Mouse (Mus musculus): ENCODE data around the gene Capza1. TPM values are rescaled to one million over a fixed set of nuclear protein-coding genes. Genes with fewer than 3 reads are reported as not detected.
"Not testable (repeated sequence)": the region's sequence is repeated elsewhere in the genome, so short reads cannot be mapped to it uniquely, and the experiment has no call there.

Capza1 gene
- polyA plus RNA-seq, 1 experiment from 2014 or later, result 196 TPM

GRCm38 (mm10) chr3:104866674-104867073, 2.4 kb upstream of the Capza1 start:
- H3K9me3 ChIP-seq (ENCODE audit: control insufficient read depth, low read depth, low read length); H3K27ac ChIP-seq (ENCODE audit: low read length); H3K4me1 ChIP-seq (ENCODE audit: control insufficient read depth, insufficient read depth, low read length); ATAC-seq (ENCODE audit: insufficient number of reproducible peaks, insufficient read depth, low FRiP score, low read depth); H3K27me3 ChIP-seq (ENCODE audit: control insufficient read depth, insufficient read depth, low read length); H3K4me3 ChIP-seq (ENCODE audit: low read depth, low read length); H3K9ac ChIP-seq (replicated peaks; ENCODE audit: low read depth, low read length): not testable (repeated sequence)
- Histone ChIP-seq H3K36me3 (ENCODE audit: control insufficient read depth, insufficient read depth, low read length) (peaks cover 14% of the 10 kb centered on the region), H3K4me2 (replicated peaks; ENCODE audit: low read depth, low read length) (peak overlapping the region; percentile 68; the same call in 1 of the 2 replicates)

- under 1% methylated on average over 12 of the region's 12 CpGs for WGBS
- ATAC-seq (ENCODE audit: insufficient number of reproducible peaks, insufficient read depth, low FRiP score, low read depth), result 0 out of 2 replicates have a peak, but pooled peaks have one; percentile 8
These were observed 1.1 kb upstream of the Capza1 start for GRCm38 (mm10) chr3:104865341-104865788.

GRCm38 (mm10) chr3:104864651-104865340, 491 bp upstream of the Capza1 start:
- Histone ChIP-seq H3K27ac (ENCODE audit: low read length) (peak overlapping the region; percentile 97), H3K27me3 (ENCODE audit: control insufficient read depth, insufficient read depth, low read length) (no peaks in the 10 kb centered on the region), H3K9ac (replicated peaks; ENCODE audit: low read depth, low read length) (peak overlapping the region; percentile 88), H3K4me2 (replicated peaks; ENCODE audit: low read depth, low read length) (peak overlapping the region; percentile 68), H3K4me1 (ENCODE audit: control insufficient read depth, insufficient read depth, low read length) (0 out of 2 replicates have a peak, but pooled peaks cover 13% of the 10 kb centered on the region), H3K36me3 (ENCODE audit: control insufficient read depth, insufficient read depth, low read length) (peaks cover 3% of the 10 kb centered on the region), H3K9me3 (ENCODE audit: control insufficient read depth, low read depth, low read length) (no peaks in the 10 kb centered on the region), H3K4me3 (ENCODE audit: low read depth, low read length) (peak overlapping the region; percentile 93)
- peak; percentile 90 for ATAC-seq (ENCODE audit: insufficient number of reproducible peaks, insufficient read depth, low FRiP score, low read depth)
- under 1% methylated on average over 48 of the region's 48 CpGs for WGBS

More at GRCm38 (mm10) chr3:104865341-104865788, 1.1 kb upstream of the Capza1 start:
- no peaks in the 10 kb centered on the region for H3K9me3 ChIP-seq (ENCODE audit: control insufficient read depth, low read depth, low read length)
- H3K27ac ChIP-seq (ENCODE audit: low read length), result peak overlapping the region; percentile 97
- peak overlapping the region; percentile 93 for H3K4me3 ChIP-seq (ENCODE audit: low read depth, low read length)
- H3K27me3 ChIP-seq (ENCODE audit: control insufficient read depth, insufficient read depth, low read length), result no peaks in the 10 kb centered on the region
- H3K4me1 ChIP-seq (ENCODE audit: control insufficient read depth, insufficient read depth, low read length), result 0 out of 2 replicates have a peak, but pooled peaks cover 13% of the 10 kb centered on the region
- peak overlapping the region; percentile 88 for H3K9ac ChIP-seq (replicated peaks; ENCODE audit: low read depth, low read length)
- H3K4me2 ChIP-seq (replicated peaks; ENCODE audit: low read depth, low read length), result peak overlapping the region; percentile 68
- peaks cover 3% of the 10 kb centered on the region for H3K36me3 ChIP-seq (ENCODE audit: control insufficient read depth, insufficient read depth, low read length)

GRCm38 (mm10) chr3:104858560-104858959, 5.7 kb downstream of the Capza1 start:
- H3K27me3 ChIP-seq (ENCODE audit: control insufficient read depth, insufficient read depth, low read length), result no peaks in the 10 kb centered on the region
- 95% methylated on average over 1 of the region's 1 CpGs for WGBS
- H3K4me1 ChIP-seq (ENCODE audit: control insufficient read depth, insufficient read depth, low read length), result 0 out of 2 replicates have a peak, but pooled peaks cover 8% of the 10 kb centered on the region
- H3K9ac ChIP-seq (replicated peaks; ENCODE audit: low read depth, low read length), result no peak overlapping the region
- no peaks in the 10 kb centered on the region for H3K9me3 ChIP-seq (ENCODE audit: control insufficient read depth, low read depth, low read length)
- no peak overlapping the region for H3K27ac ChIP-seq (ENCODE audit: low read length)
- H3K36me3 ChIP-seq (ENCODE audit: control insufficient read depth, insufficient read depth, low read length), result no peaks in the 10 kb centered on the region; the same call in 1 of the 2 replicates
- no peak overlapping the region for H3K4me3 ChIP-seq (ENCODE audit: low read depth, low read length)
- ATAC-seq (ENCODE audit: insufficient number of reproducible peaks, insufficient read depth, low FRiP score, low read depth), result no peak
- H3K4me2 ChIP-seq (replicated peaks; ENCODE audit: low read depth, low read length), result no peak overlapping the region

GRCm38 (mm10) chr3:104856106-104856505, 8.2 kb downstream of the Capza1 start:
- Histone ChIP-seq H3K4me1 (ENCODE audit: control insufficient read depth, insufficient read depth, low read length) (no peaks in the 10 kb centered on the region), H3K4me3 (ENCODE audit: low read depth, low read length) (no peak overlapping the region), H3K9ac (replicated peaks; ENCODE audit: low read depth, low read length) (no peak overlapping the region), H3K27ac (ENCODE audit: low read length) (no peak overlapping the region), H3K36me3 (ENCODE audit: control insufficient read depth, insufficient read depth, low read length) (no peaks in the 10 kb centered on the region; the same call in 1 of the 2 replicates), H3K4me2 (replicated peaks; ENCODE audit: low read depth, low read length) (no peak overlapping the region), H3K9me3 (ENCODE audit: control insufficient read depth, low read depth, low read length) (no peaks in the 10 kb centered on the region), H3K27me3 (ENCODE audit: control insufficient read depth, insufficient read depth, low read length) (no peaks in the 10 kb centered on the region)
- WGBS, result 87% methylated on average over 1 of the region's 1 CpGs
- ATAC-seq (ENCODE audit: insufficient number of reproducible peaks, insufficient read depth, low FRiP score, low read depth), result no peak

GRCm38 (mm10) chr3:104854866-104855265, 9.4 kb downstream of the Capza1 start:
- H3K9me3 ChIP-seq (ENCODE audit: control insufficient read depth, low read depth, low read length), result no peaks in the 10 kb centered on the region
- no peak for ATAC-seq (ENCODE audit: insufficient number of reproducible peaks, insufficient read depth, low FRiP score, low read depth)
- H3K4me3 ChIP-seq (ENCODE audit: low read depth, low read length), result no peak overlapping the region
- H3K4me1 ChIP-seq (ENCODE audit: control insufficient read depth, insufficient read depth, low read length), result no peaks in the 10 kb centered on the region
- H3K27ac ChIP-seq (ENCODE audit: low read length), result no peak overlapping the region
- H3K4me2 ChIP-seq (replicated peaks; ENCODE audit: low read depth, low read length), result no peak overlapping the region
- no peak overlapping the region for H3K9ac ChIP-seq (replicated peaks; ENCODE audit: low read depth, low read length)
- no peaks in the 10 kb centered on the region for H3K27me3 ChIP-seq (ENCODE audit: control insufficient read depth, insufficient read depth, low read length)
- no peaks in the 10 kb centered on the region; the same call in 1 of the 2 replicates for H3K36me3 ChIP-seq (ENCODE audit: control insufficient read depth, insufficient read depth, low read length)

GRCm38 (mm10) chr3:104854465-104854864, 9.8 kb downstream of the Capza1 start:
- Histone ChIP-seq H3K4me2 (replicated peaks; ENCODE audit: low read depth, low read length) (no peak overlapping the region), H3K27me3 (ENCODE audit: control insufficient read depth, insufficient read depth, low read length) (no peaks in the 10 kb centered on the region), H3K36me3 (ENCODE audit: control insufficient read depth, insufficient read depth, low read length) (no peaks in the 10 kb centered on the region; the same call in 1 of the 2 replicates), H3K4me1 (ENCODE audit: control insufficient read depth, insufficient read depth, low read length) (no peaks in the 10 kb centered on the region), H3K9ac (replicated peaks; ENCODE audit: low read depth, low read length) (no peak overlapping the region), H3K4me3 (ENCODE audit: low read depth, low read length) (no peak overlapping the region), H3K27ac (ENCODE audit: low read length) (no peak overlapping the region), H3K9me3 (ENCODE audit: control insufficient read depth, low read depth, low read length) (no peaks in the 10 kb centered on the region)
- 74% methylated on average over 1 of the region's 1 CpGs for WGBS
- ATAC-seq (ENCODE audit: insufficient number of reproducible peaks, insufficient read depth, low FRiP score, low read depth), result no peak

GRCm38 (mm10) chr3:104846601-104847000, 17.7 kb downstream of the Capza1 start:
- Histone ChIP-seq H3K27me3 (ENCODE audit: control insufficient read depth, insufficient read depth, low read length) (no peaks in the 10 kb centered on the region), H3K4me1 (ENCODE audit: control insufficient read depth, insufficient read depth, low read length) (no peaks in the 10 kb centered on the region), H3K9ac (replicated peaks; ENCODE audit: low read depth, low read length) (no peak overlapping the region), H3K4me3 (ENCODE audit: low read depth, low read length) (no peak overlapping the region), H3K36me3 (ENCODE audit: control insufficient read depth, insufficient read depth, low read length) (peaks cover 22% of the 10 kb centered on the region), H3K27ac (ENCODE audit: low read length) (no peak overlapping the region), H3K9me3 (ENCODE audit: control insufficient read depth, low read depth, low read length) (no peaks in the 10 kb centered on the region), H3K4me2 (replicated peaks; ENCODE audit: low read depth, low read length) (no peak overlapping the region)
- ATAC-seq (ENCODE audit: insufficient number of reproducible peaks, insufficient read depth, low FRiP score, low read depth), result no peak
- 83% methylated on average over 4 of the region's 4 CpGs for WGBS
